Mouse (Mus musculus): Measurements from ENCODE around the gene Zfp282.

Zfp282 gene

GRCm38 (mm10) chr6:47903587-47903986 lies 26.6 kb downstream of the Zfp282 start:
- no peak for DNase-seq (ENCODE audit: low spot score)

GRCm38 (mm10) chr6:47904361-47904760 lies 27.4 kb downstream of the Zfp282 start:
- no peak for DNase-seq (ENCODE audit: low spot score)

GRCm38 (mm10) chr6:47904917-47905695 lies 28.1 kb downstream of the Zfp282 start:
- DNase-seq (ENCODE audit: low spot score): no peak

GRCm38 (mm10) chr6:47906326-47906725 lies 29.3 kb downstream of the Zfp282 start:
- DNase-seq (ENCODE audit: low spot score): no peak

DNA sequence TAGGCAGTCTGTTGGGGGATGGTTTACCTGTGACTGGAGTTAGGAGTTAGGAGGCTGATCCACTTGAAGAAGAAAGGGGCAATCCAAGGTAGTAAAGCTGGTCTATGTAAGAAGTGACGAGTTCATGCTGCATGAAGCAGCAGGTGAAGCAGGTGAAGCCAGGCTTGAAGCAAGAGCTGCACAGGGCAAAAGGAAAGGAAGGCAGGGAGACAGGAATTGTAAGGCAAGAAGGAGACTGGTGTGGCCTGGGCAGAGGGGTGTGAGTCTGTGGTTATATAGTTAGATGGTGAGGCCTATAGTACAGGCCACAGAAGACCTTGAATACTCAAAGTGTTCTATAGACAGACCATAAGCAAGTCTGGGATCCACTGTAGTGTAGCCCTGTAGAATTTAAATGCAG lies 32.0 kb downstream of the Zfp282 start:
- no peak for DNase-seq (ENCODE audit: low spot score)

DNA sequence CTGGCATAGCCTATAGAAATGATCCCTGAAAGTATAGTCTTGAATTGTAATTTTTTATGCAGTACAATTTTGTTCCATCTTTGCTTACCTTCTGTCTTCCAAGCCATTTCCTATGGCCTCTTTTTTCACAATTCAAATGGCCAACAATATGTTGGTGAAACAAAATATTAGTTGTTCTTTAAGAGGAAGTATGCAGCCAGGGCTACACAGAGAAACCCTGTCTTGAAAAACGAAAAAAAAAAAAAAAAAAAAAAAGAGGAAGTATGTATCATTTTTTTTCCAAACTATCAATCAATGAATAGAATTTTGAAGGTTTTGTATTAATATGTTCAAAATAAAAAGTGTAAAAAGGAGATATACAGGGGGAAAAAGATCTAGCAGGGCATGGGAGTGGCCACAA lies 34.6 kb downstream of the Zfp282 start:
- DNase-seq (ENCODE audit: low spot score): no peak

DNA sequence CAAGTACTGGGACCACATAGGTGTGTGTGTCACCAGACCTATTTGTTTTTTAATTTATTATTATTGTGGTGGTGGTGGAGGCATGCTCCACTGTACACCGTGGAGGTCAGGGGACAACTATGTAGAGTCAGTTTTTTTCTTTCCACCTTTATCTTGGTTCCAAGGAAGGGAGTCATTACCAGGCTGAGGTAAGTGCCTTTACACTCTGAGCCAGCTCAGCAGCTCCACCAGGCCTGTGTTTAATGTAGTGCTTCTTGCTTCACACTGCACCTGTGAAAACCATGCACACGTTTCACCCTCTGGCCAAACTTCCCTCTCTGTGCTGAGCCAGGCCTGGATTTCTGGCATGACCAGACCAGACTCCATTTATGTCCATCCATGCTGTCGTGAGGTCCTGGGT lies 36.0 kb downstream of the Zfp282 start:
- no peak for DNase-seq (ENCODE audit: low spot score)

GRCm38 (mm10) chr6:47917051-47917450 lies 40.0 kb downstream of the Zfp282 start:
- no peak for DNase-seq (ENCODE audit: low spot score)

- DNase-seq (ENCODE audit: low spot score): no peak
Observed at GRCm38 (mm10) chr6:47918768-47919274, 41.8 kb downstream of the Zfp282 start.

- DNase-seq (ENCODE audit: low spot score): no peak
Observed at GRCm38 (mm10) chr6:47919646-47920446, 42.8 kb downstream of the Zfp282 start.

GRCm38 (mm10) chr6:47920447-47921340 lies 43.7 kb downstream of the Zfp282 start, which contains the start of gene Zfp212:
Gene Zfp212 (plus strand): TSS chr6:47920476.
- peak; percentile 88 for DNase-seq (ENCODE audit: low spot score)

DNA sequence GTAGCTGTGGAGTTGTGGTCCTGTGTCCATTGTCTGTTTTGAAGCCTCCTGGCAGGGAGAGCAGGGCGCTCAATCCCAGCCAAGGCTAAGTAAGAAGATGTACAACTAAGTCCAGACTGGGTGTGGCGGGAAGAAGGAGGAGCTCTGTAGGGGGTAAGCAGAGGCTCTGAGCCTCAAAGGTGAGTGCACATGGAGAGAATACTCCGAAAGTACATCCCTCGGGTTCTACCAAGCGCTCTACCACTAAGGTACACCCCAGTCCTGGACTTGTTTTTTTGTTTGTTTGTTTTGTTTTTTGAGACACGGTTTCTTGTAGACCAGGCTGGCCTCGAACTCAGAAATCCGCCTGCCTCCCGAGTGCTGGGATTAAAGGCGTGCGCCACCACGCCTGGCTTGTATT lies 65.5 kb downstream of the Zfp282 start:
- DNase-seq (ENCODE audit: low spot score): no peak

DNA sequence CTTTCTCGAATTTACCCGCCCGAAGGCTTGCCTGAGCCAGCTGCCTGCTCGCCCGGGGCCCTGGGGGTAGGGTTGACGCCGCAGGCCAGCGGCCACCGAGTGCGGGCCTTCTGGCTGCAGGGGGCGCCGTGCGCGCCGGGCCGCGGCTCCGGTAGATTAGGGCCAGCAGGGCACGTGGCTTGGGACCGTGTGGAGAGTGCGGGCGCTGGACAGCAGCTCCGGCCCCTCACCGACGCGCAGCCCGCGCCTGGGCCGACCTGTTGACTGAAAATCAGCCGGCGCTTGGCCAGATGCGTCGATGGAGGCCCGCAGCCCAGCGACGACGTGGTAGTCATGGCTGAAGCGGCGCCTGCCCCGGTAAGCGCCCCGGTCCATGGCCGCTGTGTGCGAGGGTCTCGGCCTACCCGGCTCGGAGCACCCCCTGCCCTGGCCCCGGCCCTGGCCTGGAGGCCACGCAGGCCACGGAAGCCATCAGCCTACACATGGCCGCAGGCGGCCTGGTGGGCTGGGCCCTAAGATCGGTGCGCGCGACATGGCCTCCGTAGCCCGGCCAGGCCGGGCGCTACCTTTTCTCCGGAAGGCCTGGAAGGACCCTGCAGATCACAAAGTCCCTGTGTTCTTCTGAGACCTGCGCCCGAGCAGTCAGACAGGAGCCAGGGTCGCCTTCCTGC lies 66.2 kb downstream of the Zfp282 start:
- DNase-seq (ENCODE audit: low spot score): peak; percentile 87

GRCm38 (mm10) chr6:47943721-47944120 lies 66.7 kb downstream of the Zfp282 start:
- DNase-seq (ENCODE audit: low spot score): no peak

- no peak for DNase-seq (ENCODE audit: low spot score)
Observed at GRCm38 (mm10) chr6:47947388-47947787, 70.4 kb downstream of the Zfp282 start.

DNA sequence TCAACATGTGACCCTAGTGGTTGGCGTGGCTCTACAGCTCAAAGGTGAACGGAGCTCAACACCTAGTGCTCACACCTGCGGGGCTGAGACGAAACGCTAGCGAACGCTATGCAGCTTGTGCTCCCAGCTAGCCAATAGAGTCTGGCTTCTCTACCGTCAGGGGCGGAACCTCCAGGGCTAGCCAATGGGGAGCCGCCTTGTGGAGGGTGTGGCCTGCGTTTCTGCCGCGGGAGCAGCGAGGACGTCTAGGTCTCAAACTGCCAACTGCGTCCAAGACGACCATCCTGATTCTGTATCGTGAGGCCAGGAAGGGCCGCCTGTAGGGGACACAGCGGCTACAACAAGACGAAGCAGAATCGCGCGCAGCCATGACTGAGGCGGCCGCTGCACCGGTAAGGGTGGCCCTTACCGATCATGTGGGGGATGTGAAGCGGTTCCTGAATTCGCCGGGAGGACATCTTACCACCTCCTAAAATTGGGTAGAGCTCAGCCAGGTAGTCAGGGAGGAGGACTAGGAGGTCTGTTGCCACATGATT lies 76.3 kb downstream of the Zfp282 start, which contains the start of gene Zfp956:
Gene Zfp956, plus strand, starts transcription at position 200 of the 536 bp plus-strand sequence.
- peak; percentile 92 for DNase-seq (ENCODE audit: low spot score)

DNA sequence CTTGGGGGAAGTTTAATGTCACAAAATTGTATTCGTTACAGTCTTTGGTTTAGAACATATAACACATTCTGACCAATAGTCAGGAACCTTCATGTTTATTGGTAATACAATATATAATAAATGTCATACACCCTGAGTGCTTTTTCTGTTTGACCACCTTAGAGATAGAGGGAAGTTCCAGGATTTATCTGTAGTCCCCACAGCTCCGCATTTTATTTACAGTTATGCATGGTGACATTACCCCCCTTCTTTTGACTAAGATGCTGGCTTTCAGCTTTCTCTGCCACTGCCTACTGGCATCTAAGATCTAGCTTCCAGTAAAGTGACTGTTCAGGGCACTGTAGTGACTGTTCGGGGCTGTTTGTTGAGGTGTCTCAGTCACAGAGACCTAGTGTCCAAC lies 77.4 kb downstream of the Zfp282 start:
- DNase-seq (ENCODE audit: low spot score): no peak

GRCm38 (mm10) chr6:47957816-47958215 lies 80.8 kb downstream of the Zfp282 start:
- DNase-seq (ENCODE audit: low spot score): no peak
